Comparison of ENCODE assay signal across 8 mouse cellular contexts in the genomic region with DNA sequence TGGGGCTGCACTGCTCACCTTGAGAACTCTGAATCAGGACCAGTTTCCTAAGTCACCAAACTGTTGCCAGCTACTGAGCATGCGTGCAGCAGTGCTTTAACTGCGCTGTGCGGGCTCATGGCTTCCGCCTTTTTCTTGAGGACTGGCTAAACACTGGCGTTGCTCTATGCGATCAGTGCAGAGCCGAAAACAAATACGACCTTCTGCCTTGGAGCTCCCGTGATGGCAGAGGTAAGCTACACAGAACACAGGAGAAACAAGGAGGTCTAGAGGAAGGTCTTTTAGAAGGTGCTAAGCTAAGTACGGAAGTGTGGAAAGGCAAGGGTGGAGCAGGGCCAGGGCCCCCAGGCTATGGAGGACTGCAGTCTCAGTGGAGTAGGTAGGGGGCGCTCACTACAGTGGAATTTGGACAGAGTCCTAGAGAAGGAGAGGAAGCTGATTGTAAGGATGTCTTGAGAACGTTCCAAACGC. TPM values are rescaled to one million over a fixed set of nuclear protein-coding genes. Genes with fewer than 3 reads are reported as not detected.
DNase-seq lines count a peak whose midpoint lies in the region; ATAC-seq and TF ChIP-seq lines count a peak whose summit lies in the region.

No protein-coding gene starts in this region.

- no peaks in the 10 kb centered on the region for H3K4me1 ChIP-seq in heart, postnatal 0 days (ENCODE audit: control insufficient read depth, insufficient read depth)
- peaks cover 31% of the 10 kb centered on the region for H3K4me1 ChIP-seq in limb, embryonic 11.5 days (ENCODE audit: control insufficient read depth, insufficient read depth, low read length)
- H3K4me1 ChIP-seq in midbrain, embryonic 11.5 days (ENCODE audit: control insufficient read depth, insufficient read depth, low read length) = no peaks in the 10 kb centered on the region

- no peak overlapping the region for H3K9ac ChIP-seq in heart, postnatal 0 days (replicated peaks; ENCODE audit: low read depth, low read length)
- no peak overlapping the region for H3K9ac ChIP-seq in limb, embryonic 11.5 days (ENCODE audit: low read length)
- peak overlapping the region; percentile 47 for H3K9ac ChIP-seq in midbrain, embryonic 11.5 days (ENCODE audit: low read length)

- DNase-seq in left cerebral cortex, postnatal 4 days = peak; percentile 35
- DNase-seq in left cerebral cortex, adult 18-20 months (ENCODE audit: low spot score in 2 of 2) = no peak
- DNase-seq in c-Kit-positive CD71-positive TER-119-positive erythroid progenitor cells, embryonic 14.5 days (ENCODE audit: low spot score) = peak; percentile 15
- DNase-seq in heart, postnatal 0 days (ENCODE audit: low spot score) = peak; percentile 36
- peak; percentile 84 for DNase-seq in limb, embryonic 11.5 days (ENCODE audit: low spot score)
- DNase-seq in midbrain, embryonic 11.5 days (ENCODE audit: low spot score, missing footprints) = peak; percentile 96
- peak; percentile 65 for DNase-seq in thymus, postnatal 4 days
- DNase-seq in urinary bladder, postnatal 36 days (ENCODE audit: low spot score in 2 of 2) = no peak

- peak; percentile 57 for TF ChIP-seq CTCF in heart, postnatal 0 days (IDR thresholded peaks at IDR 0.05; ENCODE audit: low read depth)

- peaks cover 9% of the 10 kb centered on the region; the same call in 1 of the 2 replicates for H3K36me3 ChIP-seq in heart, postnatal 0 days (replicated peaks; ENCODE audit: control insufficient read depth, insufficient read depth, low read length)
- no peaks in the 10 kb centered on the region; the same call in 1 of the 2 replicates for H3K36me3 ChIP-seq in limb, embryonic 11.5 days (ENCODE audit: control insufficient read depth, insufficient read depth, low read length)
- H3K36me3 ChIP-seq in midbrain, embryonic 11.5 days (ENCODE audit: control insufficient read depth, insufficient read depth, low read length) = no peaks in the 10 kb centered on the region

- H3K4me2 ChIP-seq in heart, postnatal 0 days (ENCODE audit: low read depth, low read length) = no peak overlapping the region
- peak overlapping the region; percentile 27 for H3K4me2 ChIP-seq in limb, embryonic 11.5 days (ENCODE audit: low read depth, severe bottlenecking)
- peak overlapping the region; percentile 30; the same call in 1 of the 2 replicates for H3K4me2 ChIP-seq in midbrain, embryonic 11.5 days

- WGBS in heart, postnatal 0 days = 51% methylated on average over 13 of the region's 13 CpGs
- WGBS in limb, embryonic 11.5 days = 35% methylated on average over 13 of the region's 13 CpGs
- WGBS in midbrain, embryonic 11.5 days = 37% methylated on average over 13 of the region's 13 CpGs

- peak; percentile 69; the same call in 1 of the 2 replicates for ATAC-seq in heart, postnatal 0 days (ENCODE audit: insufficient read depth, low read depth)
- ATAC-seq in limb, embryonic 11.5 days (ENCODE audit: insufficient number of reproducible peaks, low FRiP score, low TSS enrichment, low read depth) = peak; percentile 81
- peak; percentile 83 for ATAC-seq in midbrain, embryonic 11.5 days (ENCODE audit: low FRiP score)

- H3K27me3 ChIP-seq in heart, postnatal 0 days (ENCODE audit: control insufficient read depth, insufficient read depth, low read length) = no peaks in the 10 kb centered on the region
- H3K27me3 ChIP-seq in limb, embryonic 11.5 days (ENCODE audit: control insufficient read depth, insufficient read depth, low read length) = no peaks in the 10 kb centered on the region
- H3K27me3 ChIP-seq in midbrain, embryonic 11.5 days (ENCODE audit: control insufficient read depth, insufficient read depth, low read length) = no peaks in the 10 kb centered on the region

- 0 out of 2 replicates have a peak overlapping the region, but pooled peaks have one; percentile 23 for H3K27ac ChIP-seq in heart, postnatal 0 days (ENCODE audit: low read depth)
- H3K27ac ChIP-seq in limb, embryonic 11.5 days (replicated peaks; ENCODE audit: low read depth, low read length) = peak overlapping the region; percentile 73; the same call in 1 of the 2 replicates
- H3K27ac ChIP-seq in midbrain, embryonic 11.5 days (ENCODE audit: low read depth, low read length) = no peak overlapping the region

- no peak overlapping the region for H3K4me3 ChIP-seq in heart, postnatal 0 days (ENCODE audit: low read depth, low read length)
- no peak overlapping the region for H3K4me3 ChIP-seq in limb, embryonic 11.5 days (ENCODE audit: low read depth, low read length)
- H3K4me3 ChIP-seq in midbrain, embryonic 11.5 days (ENCODE audit: low read depth, low read length) = peak overlapping the region; percentile 18; the same call in 1 of the 2 replicates

- intact Hi-C loops in left cerebral cortex, postnatal 4 days (cut with DNase I) = no loop called here

- no peaks in the 10 kb centered on the region for H3K9me3 ChIP-seq in heart, postnatal 0 days (replicated peaks; ENCODE audit: control insufficient read depth, low read length)
- no peaks in the 10 kb centered on the region for H3K9me3 ChIP-seq in limb, embryonic 11.5 days (ENCODE audit: control insufficient read depth, low read length)
- H3K9me3 ChIP-seq in midbrain, embryonic 11.5 days (ENCODE audit: control insufficient read depth, low read length) = no peaks in the 10 kb centered on the region

- TF ChIP-seq EP300 in heart, postnatal 0 days (IDR thresholded peaks at IDR 0.05; ENCODE audit: low read depth) = no peak

RNA-seq across cellular contexts. Expression of gene Msrb3, which starts 41.3 kb away (rescaled TPM):
- 1 to 10 TPM; 3.3 to 3.4 TPM for total RNA-seq in left cerebral cortex, postnatal 4 days (2021)
- 1 to 10 TPM; 7.3 TPM for total RNA-seq in left cerebral cortex, adult 18-20 months (2021)
- total RNA-seq in heart, postnatal 0 days (2014; rRNA removed; ENCODE audit: low replicate concordance) = 122 and 134 TPM in 2 replicates
- 29.5 and 45.0 TPM in 2 replicates for polyA plus RNA-seq in heart, postnatal 0 days (2015; fragmentation: Nextera tagmentation; extraction: Ambion mirVana)
- 7.5 and 7.8 TPM in 2 replicates for polyA plus RNA-seq in limb, embryonic 11.5 days (2014; fragmentation: Nextera tagmentation; extraction: Ambion mirVana)
- polyA plus RNA-seq in midbrain, embryonic 11.5 days (2014; fragmentation: Nextera tagmentation; extraction: Ambion mirVana) = 3.9 and 4.6 TPM in 2 replicates

Comparison
In these comparisons a context has a peak if more than half of its experiments do, and no peak if none do; other contexts are left out.
1. DNase-seq: peak in left cerebral cortex, postnatal 4 days (single experiment), c-Kit-positive CD71-positive TER-119-positive erythroid progenitor cells, embryonic 14.5 days (single experiment), heart, postnatal 0 days (single experiment), limb, embryonic 11.5 days (single experiment), midbrain, embryonic 11.5 days (single experiment) and thymus, postnatal 4 days (single experiment); none in left cerebral cortex, adult 18-20 months (0 of 2) and urinary bladder, postnatal 36 days (0 of 2).
2. RNA of gene Msrb3, which starts 41.3 kb away (total RNA-seq): 122 to 134 TPM in heart, postnatal 0 days; 7.3 TPM in left cerebral cortex, adult 18-20 months and 3.3 to 3.4 TPM in left cerebral cortex, postnatal 4 days; every median in the first group is over 10 times any median in the second.
3. Peak in every context shown above with its lines, with median percentiles within 50 percentile points of each other: ATAC-seq.